Comparison of ENCODE assay signal across 11 mouse cellular contexts in genomic region chr17:42427961-42428360, GRCm38 (mm10).
"Had no signal": no experiment of that assay in that cellular context is flagged by ENCODE, and none has a peak within 500 bp of the region (broad histone marks: within the 10 kb centered on the region; RNA-seq: fewer than 3 reads in every experiment).

No protein-coding gene starts in this region.

- DNase-seq: kidney, adult 11 months; kidney, postnatal 10 days; lung, adult 18-20 months; lung, postnatal 36 days; spleen, adult 18-20 months; thymus, adult 2 months; thymus, postnatal 25 days had no signal

- ATAC-seq: hindbrain, embryonic 16.5 days; inflammation-experienced regulatory T-cells, adult 6 months; lung, postnatal 0 days; midbrain, embryonic 13.5 days had no signal
